Mouse (Mus musculus) frontal cortex, postnatal 10 days (tissue): ENCODE measurements around the gene Ncdn.

Experiments
- DNase-seq, 2 experiments: peaks; one replicate each; pipeline ENCODE4 v3.0.0; 2022; ENCODE audit warnings: low spot score in 2 of 2, mixed read lengths in 1 of 2

The Ncdn gene

GRCm38 (mm10) chr4:126753268-126754230, at the start of gene Ncdn, which contains the start of gene AU040320:
TSS of gene Ncdn (minus strand) at chr4:126753438.
TSS of gene AU040320 (plus strand) at chr4:126753544.
- peak; percentile 97 for DNase-seq

- no peak for DNase-seq
Observed at GRCm38 (mm10) chr4:126802174-126802573, 48.9 kb upstream of the Ncdn start.

- no peak for DNase-seq
Observed at GRCm38 (mm10) chr4:126792341-126793102, 39.3 kb upstream of the Ncdn start.

- no peak for DNase-seq
Observed at GRCm38 (mm10) chr4:126782996-126783395, 29.8 kb upstream of the Ncdn start.

- DNase-seq = no peak
Observed at GRCm38 (mm10) chr4:126782512-126782911, 29.3 kb upstream of the Ncdn start.

- DNase-seq = no peak
Observed at GRCm38 (mm10) chr4:126781871-126782270, 28.6 kb upstream of the Ncdn start.

GRCm38 (mm10) chr4:126779826-126780775, 26.9 kb upstream of the Ncdn start:
- DNase-seq = no peak

- no peak for DNase-seq
Observed at GRCm38 (mm10) chr4:126779148-126779581, 25.9 kb upstream of the Ncdn start.

GRCm38 (mm10) chr4:126775182-126775581, 21.9 kb upstream of the Ncdn start:
- no peak for DNase-seq

- DNase-seq = no peak
Observed at GRCm38 (mm10) chr4:126773871-126774270, 20.6 kb upstream of the Ncdn start.

- no peak for DNase-seq
Observed at GRCm38 (mm10) chr4:126770831-126771230, 17.6 kb upstream of the Ncdn start.

GRCm38 (mm10) chr4:126769800-126770563, 16.7 kb upstream of the Ncdn start:
- DNase-seq = no peak

GRCm38 (mm10) chr4:126763483-126763882, 10.2 kb upstream of the Ncdn start:
- no peak for DNase-seq

- DNase-seq = no peak
Observed at GRCm38 (mm10) chr4:126762586-126763359, 9.5 kb upstream of the Ncdn start.

- no peak for DNase-seq
Observed at GRCm38 (mm10) chr4:126759435-126759834, 6.2 kb upstream of the Ncdn start.

GRCm38 (mm10) chr4:126758299-126758698, 5.1 kb upstream of the Ncdn start:
- no peak for DNase-seq

- DNase-seq = no peak
Observed at GRCm38 (mm10) chr4:126756766-126757165, 3.5 kb upstream of the Ncdn start.

- DNase-seq = no peak
Observed at GRCm38 (mm10) chr4:126754736-126755374, 1.6 kb upstream of the Ncdn start.

GRCm38 (mm10) chr4:126754231-126754611, 983 bp upstream of the Ncdn start:
- DNase-seq = no peak
